Mouse (Mus musculus) CD4-positive, CD25-positive, alpha-beta regulatory T cell, adult 2 months (primary cell): ENCODE data around the gene Iltifb.
A peak's percentile ranks its signal among the peaks of the same experiment; 100 is the strongest.
"Not testable (repeated sequence)": the region's sequence is repeated elsewhere in the genome, so short reads cannot be mapped to it uniquely, and the experiment has no call there.

Experiments
- DNase-seq: peaks from one replicate; pipeline ENCODE4 v3.0.0-alpha.2; 2012; ENCODE audit warnings: low read depth, low spot score

The Iltifb gene

GRCm38 (mm10) chr10:118294938-118295337 lies at the start of gene Iltifb:
TSS of gene Iltifb (minus strand) at chr10:118295038.
- DNase-seq: no peak

GRCm38 (mm10) chr10:118343155-118343554 lies 48.3 kb upstream of the Iltifb start, which contains the start of gene Gm9046:
TSS of gene Gm9046 (minus strand) at chr10:118343255.
- not testable (repeated sequence) for DNase-seq

- not testable (repeated sequence) for DNase-seq
These were observed 42.9 kb upstream of the Iltifb start, which contains the start of gene Gm9045 for GRCm38 (mm10) chr10:118337731-118338130. TSS of gene Gm9045 (minus strand) at chr10:118337831.

- not testable (repeated sequence) for DNase-seq
These were observed 37.5 kb upstream of the Iltifb start, which contains the start of gene Gm9044 for GRCm38 (mm10) chr10:118332308-118332707. TSS of gene Gm9044 (minus strand) at chr10:118332408.

GRCm38 (mm10) chr10:118326869-118327268 lies 32.0 kb upstream of the Iltifb start, which contains the start of gene Gm9040:
TSS of gene Gm9040 (minus strand) at chr10:118326969.
- DNase-seq: not testable (repeated sequence)

GRCm38 (mm10) chr10:118319024-118319423 lies 24.2 kb upstream of the Iltifb start:
- DNase-seq: no peak

GRCm38 (mm10) chr10:118302133-118302532 lies 7.3 kb upstream of the Iltifb start:
- DNase-seq: peak; percentile 3

- not testable (repeated sequence) for DNase-seq
These were observed 11.8 kb downstream of the Iltifb start for GRCm38 (mm10) chr10:118283016-118283415.

- DNase-seq: not testable (repeated sequence)
These were observed 12.3 kb downstream of the Iltifb start for GRCm38 (mm10) chr10:118282565-118282964.

GRCm38 (mm10) chr10:118278069-118278468 lies 16.8 kb downstream of the Iltifb start:
- DNase-seq: not testable (repeated sequence)

GRCm38 (mm10) chr10:118271416-118271815 lies 23.4 kb downstream of the Iltifb start:
- DNase-seq: not testable (repeated sequence)

GRCm38 (mm10) chr10:118268812-118269211 lies 26.0 kb downstream of the Iltifb start:
- not testable (repeated sequence) for DNase-seq

GRCm38 (mm10) chr10:118258388-118258787 lies 36.5 kb downstream of the Iltifb start, which contains the start of gene Gm32802:
TSS of gene Gm32802 (plus strand) at chr10:118258688.
- DNase-seq: not testable (repeated sequence)

GRCm38 (mm10) chr10:118250852-118251295 lies 44.0 kb downstream of the Iltifb start:
- DNase-seq: peak; percentile 24

GRCm38 (mm10) chr10:118249006-118249595 lies 45.7 kb downstream of the Iltifb start:
- DNase-seq: not testable (repeated sequence)

- not testable (repeated sequence) for DNase-seq
These were observed 54.2 kb downstream of the Iltifb start, which contains the start of gene Gm32717 for GRCm38 (mm10) chr10:118240680-118241079. TSS of gene Gm32717 (minus strand) at chr10:118240780.
